Mouse (Mus musculus) layer of hippocampus, adult 8-10 months (tissue): ENCODE measurements around the gene Stk11. TPM values are rescaled to one million over a fixed set of nuclear protein-coding genes. Genes with fewer than 3 reads are reported as not detected.

Source experiments
- DNase-seq, 2 experiments: peaks; one replicate each; pipeline ENCODE4 v3.0.0; 2022; ENCODE audit warnings: low spot score in 2 of 2
- total RNA-seq, 4 experiments: library from RNA; stranded (reverse); gene quantifications; 2 replicates each; pipeline ENCODE4 v1.2.4; 2022

Stk11 gene
- total RNA-seq, 4 experiments from 2014 or later: 94.2 to 111 (median 96.5) TPM

- DNase-seq: no peak
Measured at GRCm38 (mm10) chr10:80143664-80144063, 28.1 kb downstream of the Stk11 start.

GRCm38 (mm10) chr10:80144159-80144558, 28.6 kb downstream of the Stk11 start:
- DNase-seq: no peak

- DNase-seq: peak; percentile 74 to 76
Measured at GRCm38 (mm10) chr10:80144864-80145838, 29.5 kb downstream of the Stk11 start.

- DNase-seq: no peak
Measured at GRCm38 (mm10) chr10:80145896-80146295, 30.3 kb downstream of the Stk11 start.

GRCm38 (mm10) chr10:80146568-80147011, 31.0 kb downstream of the Stk11 start:
- no peak for DNase-seq

- DNase-seq: no peak
Measured at GRCm38 (mm10) chr10:80147146-80147718, 31.6 kb downstream of the Stk11 start.

- DNase-seq: peak; percentile 66 to 68
Measured at GRCm38 (mm10) chr10:80147719-80148601, 32.4 kb downstream of the Stk11 start, which contains the start of gene Midn. Midn (plus strand) TSS chr10:80148272.

GRCm38 (mm10) chr10:80148610-80149290, 33.1 kb downstream of the Stk11 start:
- DNase-seq: peak; percentile 87 to 91

GRCm38 (mm10) chr10:80149291-80150225, 34.0 kb downstream of the Stk11 start:
- DNase-seq: peak; percentile 97 to 98

- DNase-seq: no peak
Measured at GRCm38 (mm10) chr10:80150226-80151210, 34.9 kb downstream of the Stk11 start.

GRCm38 (mm10) chr10:80151211-80152034, 35.8 kb downstream of the Stk11 start:
- DNase-seq: no peak

- DNase-seq: no peak
Measured at GRCm38 (mm10) chr10:80152071-80152872, 36.7 kb downstream of the Stk11 start.

GRCm38 (mm10) chr10:80152873-80153260, 37.3 kb downstream of the Stk11 start:
- no peak for DNase-seq

- no peak for DNase-seq
Measured at GRCm38 (mm10) chr10:80153713-80154112, 38.1 kb downstream of the Stk11 start.

GRCm38 (mm10) chr10:80154384-80154783, 38.8 kb downstream of the Stk11 start:
- DNase-seq: no peak

- DNase-seq: no peak
Measured at GRCm38 (mm10) chr10:80155277-80155676, 39.7 kb downstream of the Stk11 start.
